Mouse (Mus musculus) heart, adult 2 months (tissue): ENCODE results near the gene Crlf3. TPM values are rescaled to one million over a fixed set of nuclear protein-coding genes. Genes with fewer than 3 reads are reported as not detected.

ENCODE experiments used
- polyA plus RNA-seq: library from polyadenylated mRNA; depleted of rRNA; stranded (reverse); fragments of >200 nt; gene quantifications from 2 replicates; pipeline ENCODE4 v1.2.3, GENCODE M21; 2012; rRNA removed
- total RNA-seq, 2 experiments: library from RNA; stranded (reverse); gene quantifications; 2 replicates each; pipeline ENCODE4 v1.2.3; 2021

Gene Crlf3
- total and polyA plus RNA-seq, 3 experiments = 8.0 to 10.9 (median 10.8) TPM

Other genes starting within 250 kb of the Crlf3 start
- 10 to 100 TPM; 25.5 to 26.6 TPM for gene Utp6, start 118.6 kb downstream of the Crlf3 start, total RNA-seq
- gene Utp6, start 118.6 kb downstream of the Crlf3 start, polyA plus RNA-seq = 5.9 and 11.7 TPM in 2 replicates
- 10 to 100 TPM; 23.9 to 26.7 TPM for gene Suz12, start 87.9 kb downstream of the Crlf3 start, total RNA-seq
- 3.7 and 7.8 TPM in 2 replicates for gene Suz12, start 87.9 kb downstream of the Crlf3 start, polyA plus RNA-seq
- gene Atad5, start 8.4 kb upstream of the Crlf3 start, total RNA-seq = under 1 TPM; 0.70 to 0.84 TPM
- 0.27 and 0.44 TPM in 2 replicates for gene Atad5, start 8.4 kb upstream of the Crlf3 start, polyA plus RNA-seq
- 10 to 100 TPM; 24.4 to 28.7 TPM for gene Tefm, start 61.2 kb upstream of the Crlf3 start, total RNA-seq
- 14.7 and 21.3 TPM in 2 replicates for gene Tefm, start 61.2 kb upstream of the Crlf3 start, polyA plus RNA-seq
- gene Adap2, start 73.1 kb upstream of the Crlf3 start, total RNA-seq = 10 to 100 TPM; 10.5 to 11.0 TPM
- 5.5 and 8.1 TPM in 2 replicates for gene Adap2, start 73.1 kb upstream of the Crlf3 start, polyA plus RNA-seq
- 1 to 10 TPM; 4.4 to 4.6 TPM for gene Rnf135, start 102.9 kb upstream of the Crlf3 start, total RNA-seq
- gene Rnf135, start 102.9 kb upstream of the Crlf3 start, polyA plus RNA-seq = 5.4 and 6.3 TPM in 2 replicates
- gene Rhot1, start 128.0 kb upstream of the Crlf3 start, total RNA-seq = 10 to 100 TPM; 57.2 to 60.7 TPM
- gene Rhot1, start 128.0 kb upstream of the Crlf3 start, polyA plus RNA-seq = 38.7 and 69.5 TPM in 2 replicates
- 10 to 100 TPM in 1 of 2 experiments, 1 to 10 TPM in 1; 6.8 to 11.1 TPM for gene Rhbdl3, start 219.9 kb upstream of the Crlf3 start, total RNA-seq
- 9.4 and 12.6 TPM in 2 replicates for gene Rhbdl3, start 219.9 kb upstream of the Crlf3 start, polyA plus RNA-seq